Mouse (Mus musculus): Measurements from ENCODE around the gene Runx1. TPM values are rescaled to one million over a fixed set of nuclear protein-coding genes. Genes with fewer than 3 reads are reported as not detected.

Gene Runx1
- polyA plus RNA-seq, 1 experiment: 38.8 TPM

DNA sequence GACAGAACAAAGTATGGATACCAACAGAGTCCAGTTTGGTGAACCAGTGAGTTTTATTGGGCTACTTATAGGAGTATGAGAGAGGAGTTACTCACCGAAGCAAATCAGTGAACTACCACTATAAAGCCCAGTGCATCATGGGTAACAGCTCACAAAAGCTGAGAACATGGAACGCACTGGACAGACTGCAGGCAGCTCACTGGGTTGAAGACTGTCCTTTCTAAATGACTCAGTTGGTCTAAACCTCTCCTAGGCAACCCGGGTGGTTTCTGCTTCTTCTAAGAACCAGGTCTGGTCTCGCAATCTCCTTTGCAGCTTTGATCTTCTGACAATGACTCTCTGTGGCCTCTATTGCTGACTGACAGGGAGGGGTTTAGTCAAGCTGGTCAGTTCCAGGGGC, 36.5 kb upstream of the Runx1 start:
- Histone ChIP-seq H3K36me3 (ENCODE audit: control insufficient read depth, insufficient read depth) (no peaks in the 10 kb centered on the region), H3K27me3 (ENCODE audit: control insufficient read depth, insufficient read depth, insufficient read length) (no peaks in the 10 kb centered on the region)

DNA sequence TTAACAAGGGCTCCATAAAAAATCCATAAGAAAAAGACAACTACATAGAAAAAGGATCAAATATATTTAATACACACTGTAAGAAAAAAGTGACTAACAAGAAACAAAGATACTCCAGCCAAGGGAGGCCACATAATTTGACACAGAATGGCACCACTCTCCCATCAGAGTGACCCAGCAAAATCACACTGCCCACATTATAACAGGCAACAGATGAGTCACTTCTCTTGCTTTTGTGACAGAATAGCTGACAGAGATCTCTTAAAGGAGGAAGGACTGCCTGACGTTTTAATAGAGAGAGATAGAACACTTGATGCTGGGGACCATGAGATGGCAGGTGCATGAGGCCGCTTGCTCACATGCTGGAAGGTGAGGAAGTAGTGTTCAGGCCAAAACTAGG, 35.6 kb upstream of the Runx1 start:
- no peaks in the 10 kb centered on the region for H3K27me3 ChIP-seq (ENCODE audit: control insufficient read depth, insufficient read depth, insufficient read length)
- no peak for TF ChIP-seq TCF12 (IDR thresholded peaks at IDR 0.05; ENCODE audit: insufficient read depth, poor library complexity, severe bottlenecking)
- TF ChIP-seq MYOD1 (IDR thresholded peaks at IDR 0.05; ENCODE audit: control insufficient read depth in 1 of 3, insufficient read length in 2 of 3, low read depth in 2 of 3): peak in 1 of 3 experiments; percentile 29
- H3ac ChIP-seq (ENCODE audit: control insufficient read depth, insufficient read length): no peak overlapping the region
- no peak overlapping the region for H3K4me3 ChIP-seq
- H3K4me2 ChIP-seq (ENCODE audit: low read depth): no peak overlapping the region
- H3K36me3 ChIP-seq (ENCODE audit: control insufficient read depth, insufficient read depth): no peaks in the 10 kb centered on the region
- no peaks in the 10 kb centered on the region for H3K79me2 ChIP-seq (ENCODE audit: control insufficient read depth, insufficient read depth)

More for the DNA sequence above, 36.5 kb upstream of the Runx1 start:
- TF ChIP-seq POLR2A (IDR thresholded peaks at IDR 0.05; ENCODE audit: insufficient read length, low read depth) (no peak), MAX (IDR thresholded peaks at IDR 0.05; ENCODE audit: low read depth) (no peak), SRF (IDR thresholded peaks at IDR 0.05; ENCODE audit: control insufficient read depth, insufficient read length, low read depth) (no peak), USF1 (IDR thresholded peaks at IDR 0.05; ENCODE audit: low read depth) (no peak), POLR2AphosphoS2 (IDR thresholded peaks at IDR 0.05; ENCODE audit: insufficient read length, low read depth) (no peak), E2F4 (IDR thresholded peaks at IDR 0.05; ENCODE audit: insufficient read depth) (no peak), CEBPB (IDR thresholded peaks at IDR 0.05; ENCODE audit: insufficient read depth, poor library complexity, severe bottlenecking) (no peak), MYOG (IDR thresholded peaks at IDR 0.05; ENCODE audit: control insufficient read depth in 1 of 3, insufficient read depth in 1 of 3, insufficient read length in 2 of 3, low read depth in 2 of 3) (no peak), REST (IDR thresholded peaks at IDR 0.05; ENCODE audit: insufficient read depth, insufficient read length) (no peak), MYOD1 (IDR thresholded peaks at IDR 0.05; ENCODE audit: control insufficient read depth in 1 of 3, insufficient read length in 2 of 3, low read depth in 2 of 3) (no peak), TCF3 (IDR thresholded peaks at IDR 0.05; ENCODE audit: insufficient read length, low read depth) (no peak), TCF12 (IDR thresholded peaks at IDR 0.05; ENCODE audit: insufficient read depth, poor library complexity, severe bottlenecking) (no peak)
- Histone ChIP-seq H3K79me2 (ENCODE audit: control insufficient read depth, insufficient read depth) (no peaks in the 10 kb centered on the region), H3ac (ENCODE audit: control insufficient read depth, insufficient read length) (no peak overlapping the region), H3K4me2 (ENCODE audit: low read depth) (no peak overlapping the region), H3K4me3 (no peak overlapping the region)

DNA sequence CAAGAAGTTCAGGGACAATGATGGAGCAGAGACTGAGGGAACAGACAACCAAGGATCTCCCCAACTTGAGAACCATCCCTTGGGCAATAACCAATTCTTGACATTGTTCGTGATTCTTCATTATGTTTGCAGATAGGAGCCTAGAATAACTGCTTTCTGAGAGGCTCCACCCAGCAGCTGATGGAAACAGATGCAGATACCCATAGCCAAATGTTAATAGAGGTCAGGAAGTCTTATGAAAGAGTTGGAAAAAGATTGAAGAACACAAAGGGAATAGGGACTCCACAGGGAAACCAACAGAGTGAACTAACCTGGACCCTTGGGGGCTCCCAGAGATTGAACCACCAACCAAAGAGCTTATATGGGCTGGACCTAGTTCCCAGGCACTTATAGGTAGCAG, 34.7 kb upstream of the Runx1 start:
- TF ChIP-seq MAX (IDR thresholded peaks at IDR 0.05; ENCODE audit: low read depth) (no peak), TCF12 (IDR thresholded peaks at IDR 0.05; ENCODE audit: insufficient read depth, poor library complexity, severe bottlenecking) (peak; percentile 21), CEBPB (IDR thresholded peaks at IDR 0.05; ENCODE audit: insufficient read depth, poor library complexity, severe bottlenecking) (no peak), USF1 (IDR thresholded peaks at IDR 0.05; ENCODE audit: low read depth) (no peak), MYOD1 (IDR thresholded peaks at IDR 0.05; ENCODE audit: control insufficient read depth in 1 of 3, insufficient read length in 2 of 3, low read depth in 2 of 3) (no peak), POLR2A (IDR thresholded peaks at IDR 0.05; ENCODE audit: insufficient read length, low read depth) (no peak), REST (IDR thresholded peaks at IDR 0.05; ENCODE audit: insufficient read depth, insufficient read length) (no peak), POLR2AphosphoS2 (IDR thresholded peaks at IDR 0.05; ENCODE audit: insufficient read length, low read depth) (no peak), TCF3 (IDR thresholded peaks at IDR 0.05; ENCODE audit: insufficient read length, low read depth) (no peak), E2F4 (IDR thresholded peaks at IDR 0.05; ENCODE audit: insufficient read depth) (no peak), SRF (IDR thresholded peaks at IDR 0.05; ENCODE audit: control insufficient read depth, insufficient read length, low read depth) (no peak), MYOG (IDR thresholded peaks at IDR 0.05; ENCODE audit: control insufficient read depth in 1 of 3, insufficient read depth in 1 of 3, insufficient read length in 2 of 3, low read depth in 2 of 3) (peak in 1 of 3 experiments; percentile 55)
- no peak overlapping the region for H3K4me2 ChIP-seq (ENCODE audit: low read depth)
- no peaks in the 10 kb centered on the region for H3K27me3 ChIP-seq (ENCODE audit: control insufficient read depth, insufficient read depth, insufficient read length)
- H3K79me2 ChIP-seq (ENCODE audit: control insufficient read depth, insufficient read depth): no peaks in the 10 kb centered on the region
- H3K36me3 ChIP-seq (ENCODE audit: control insufficient read depth, insufficient read depth): no peaks in the 10 kb centered on the region
- no peak overlapping the region for H3ac ChIP-seq (ENCODE audit: control insufficient read depth, insufficient read length)
- H3K4me3 ChIP-seq: no peak overlapping the region

DNA sequence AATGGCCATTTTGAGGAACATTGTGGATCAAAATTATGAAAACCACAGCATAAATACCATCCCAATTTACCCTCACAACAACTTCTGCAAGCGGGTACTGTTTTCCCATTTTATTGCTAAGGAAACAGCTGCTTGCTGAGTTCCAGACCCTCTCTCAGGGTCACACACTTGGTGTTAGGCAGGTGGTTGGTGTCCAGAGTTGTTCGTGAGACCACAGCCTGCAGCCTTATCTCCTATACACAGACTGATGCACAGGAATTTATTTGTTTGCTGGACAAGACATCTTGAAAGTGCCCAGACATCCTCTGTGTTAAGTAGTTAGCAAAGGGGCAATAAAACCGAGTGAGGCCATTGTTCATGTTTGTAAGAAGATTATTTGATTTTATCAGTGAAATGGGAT, 30.8 kb upstream of the Runx1 start:
- H3K79me2 ChIP-seq (ENCODE audit: control insufficient read depth, insufficient read depth): no peaks in the 10 kb centered on the region
- no peak overlapping the region for H3K4me2 ChIP-seq (ENCODE audit: low read depth)
- no peaks in the 10 kb centered on the region for H3K36me3 ChIP-seq (ENCODE audit: control insufficient read depth, insufficient read depth)
- peak; percentile 56 for TF ChIP-seq TCF12 (IDR thresholded peaks at IDR 0.05; ENCODE audit: insufficient read depth, poor library complexity, severe bottlenecking)
- no peak for TF ChIP-seq SRF (IDR thresholded peaks at IDR 0.05; ENCODE audit: control insufficient read depth, insufficient read length, low read depth)
- TF ChIP-seq POLR2A (IDR thresholded peaks at IDR 0.05; ENCODE audit: insufficient read length, low read depth): no peak
- TF ChIP-seq MAX (IDR thresholded peaks at IDR 0.05; ENCODE audit: low read depth): no peak
- no peak for TF ChIP-seq E2F4 (IDR thresholded peaks at IDR 0.05; ENCODE audit: insufficient read depth)
- TF ChIP-seq MYOD1 (IDR thresholded peaks at IDR 0.05; ENCODE audit: control insufficient read depth in 1 of 3, insufficient read length in 2 of 3, low read depth in 2 of 3): peak in 2 of 3 experiments; percentile 66 to 77
- TF ChIP-seq MYOG (IDR thresholded peaks at IDR 0.05; ENCODE audit: control insufficient read depth in 1 of 3, insufficient read depth in 1 of 3, insufficient read length in 2 of 3, low read depth in 2 of 3): peak in 2 of 3 experiments; percentile 33 to 80
- TF ChIP-seq USF1 (IDR thresholded peaks at IDR 0.05; ENCODE audit: low read depth): no peak
- no peak for TF ChIP-seq REST (IDR thresholded peaks at IDR 0.05; ENCODE audit: insufficient read depth, insufficient read length)
- no peak for TF ChIP-seq CEBPB (IDR thresholded peaks at IDR 0.05; ENCODE audit: insufficient read depth, poor library complexity, severe bottlenecking)
- TF ChIP-seq POLR2AphosphoS2 (IDR thresholded peaks at IDR 0.05; ENCODE audit: insufficient read length, low read depth): no peak
- TF ChIP-seq TCF3 (IDR thresholded peaks at IDR 0.05; ENCODE audit: insufficient read length, low read depth): no peak
- no peaks in the 10 kb centered on the region for H3K27me3 ChIP-seq (ENCODE audit: control insufficient read depth, insufficient read depth, insufficient read length)
- H3K4me3 ChIP-seq: no peak overlapping the region
- H3ac ChIP-seq (ENCODE audit: control insufficient read depth, insufficient read length): no peak overlapping the region

GRCm38 (mm10) chr16:92852276-92852675, 26.3 kb upstream of the Runx1 start:
- Histone ChIP-seq H3K36me3 (ENCODE audit: control insufficient read depth, insufficient read depth) (no peaks in the 10 kb centered on the region), H3ac (ENCODE audit: control insufficient read depth, insufficient read length) (no peak overlapping the region), H3K27me3 (ENCODE audit: control insufficient read depth, insufficient read depth, insufficient read length) (no peaks in the 10 kb centered on the region), H3K4me2 (ENCODE audit: low read depth) (peak overlapping the region; percentile 8), H3K4me3 (no peak overlapping the region), H3K79me2 (ENCODE audit: control insufficient read depth, insufficient read depth) (no peaks in the 10 kb centered on the region)
- TF ChIP-seq E2F4 (IDR thresholded peaks at IDR 0.05; ENCODE audit: insufficient read depth): no peak
- no peak for TF ChIP-seq MAX (IDR thresholded peaks at IDR 0.05; ENCODE audit: low read depth)
- TF ChIP-seq POLR2AphosphoS2 (IDR thresholded peaks at IDR 0.05; ENCODE audit: insufficient read length, low read depth): no peak
- TF ChIP-seq MYOD1 (IDR thresholded peaks at IDR 0.05; ENCODE audit: control insufficient read depth in 1 of 3, insufficient read length in 2 of 3, low read depth in 2 of 3): peak in 1 of 3 experiments; percentile 15

All from myocyte (in vitro differentiated cells).